8 mouse cellular contexts compared by ENCODE assay signal in the genomic region with DNA sequence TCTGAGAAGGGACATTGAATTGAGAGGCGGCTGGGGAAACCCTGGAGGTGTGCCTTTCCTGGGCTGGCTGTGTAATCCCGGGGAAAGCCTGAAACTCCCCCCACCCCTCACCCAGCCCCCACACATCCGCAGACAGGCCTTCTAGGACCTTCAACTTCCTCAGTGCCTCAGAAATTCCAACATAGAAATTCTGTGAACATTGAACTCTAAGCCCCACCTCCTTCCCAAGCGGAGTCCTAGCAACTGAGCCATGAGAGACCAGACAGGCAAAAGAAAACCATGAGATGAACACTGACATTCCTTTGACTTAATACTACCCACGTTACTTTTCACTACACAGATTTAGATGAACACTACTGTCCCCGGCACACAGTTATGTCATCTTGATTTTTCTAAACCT.
DNase-seq lines count a peak whose midpoint lies in the region; ATAC-seq lines count a peak whose summit lies in the region.

No protein-coding gene starts in this region.

- peak; percentile 36; the same call in 1 of the 2 replicates for ATAC-seq in hindbrain, embryonic 15.5 days (ENCODE audit: low FRiP score, low read depth)
- ATAC-seq in hindbrain, embryonic 13.5 days (ENCODE audit: low FRiP score): no peak
- ATAC-seq in embryonic facial prominence, embryonic 11.5 days (replicated peaks; ENCODE audit: insufficient number of reproducible peaks, low FRiP score, low TSS enrichment, low read depth): peak; percentile 78

- WGBS in hindbrain, embryonic 15.5 days: 30% methylated on average over 6 of the region's 6 CpGs
- 26% methylated on average over 6 of the region's 6 CpGs for WGBS in hindbrain, embryonic 13.5 days
- WGBS in embryonic facial prominence, embryonic 11.5 days: 21% methylated on average over 6 of the region's 6 CpGs

- no peak overlapping the region for H3K27ac ChIP-seq in hindbrain, embryonic 15.5 days (replicated peaks)
- H3K27ac ChIP-seq in hindbrain, embryonic 13.5 days: no peak overlapping the region
- H3K27ac ChIP-seq in embryonic facial prominence, embryonic 11.5 days (replicated peaks; ENCODE audit: low read depth, low read length): no peak overlapping the region

- no peaks in the 10 kb centered on the region for H3K27me3 ChIP-seq in hindbrain, embryonic 15.5 days
- no peaks in the 10 kb centered on the region for H3K27me3 ChIP-seq in hindbrain, embryonic 13.5 days
- H3K27me3 ChIP-seq in embryonic facial prominence, embryonic 11.5 days (ENCODE audit: control insufficient read depth, insufficient read depth, low read length): no peaks in the 10 kb centered on the region

- peaks cover 14% of the 10 kb centered on the region; the same call in 1 of the 2 replicates for H3K9me3 ChIP-seq in hindbrain, embryonic 15.5 days
- peaks cover 8% of the 10 kb centered on the region; the same call in 1 of the 2 replicates for H3K9me3 ChIP-seq in hindbrain, embryonic 13.5 days
- no peaks in the 10 kb centered on the region for H3K9me3 ChIP-seq in embryonic facial prominence, embryonic 11.5 days (replicated peaks; ENCODE audit: control insufficient read depth, low read length)

- 0 out of 2 replicates have a peak, but pooled peaks cover 4% of the 10 kb centered on the region for H3K4me1 ChIP-seq in hindbrain, embryonic 15.5 days (replicated peaks)
- H3K4me1 ChIP-seq in hindbrain, embryonic 13.5 days (replicated peaks): no peaks in the 10 kb centered on the region; the same call in 1 of the 2 replicates
- no peaks in the 10 kb centered on the region; the same call in 1 of the 2 replicates for H3K4me1 ChIP-seq in embryonic facial prominence, embryonic 11.5 days (ENCODE audit: control insufficient read depth, insufficient read depth, low read length)

- no peak overlapping the region for H3K9ac ChIP-seq in hindbrain, embryonic 15.5 days
- no peak overlapping the region for H3K9ac ChIP-seq in hindbrain, embryonic 13.5 days
- no peak overlapping the region for H3K9ac ChIP-seq in embryonic facial prominence, embryonic 11.5 days (replicated peaks; ENCODE audit: low read length)

- peak; percentile 57 for DNase-seq in embryonic facial prominence, embryonic 11.5 days (ENCODE audit: low spot score)
- peak; percentile 88 for DNase-seq in kidney, adult 9 months
- DNase-seq in mesoderm, embryonic 11.5 days (ENCODE audit: low read depth, low spot score): peak; percentile 48
- no peak for DNase-seq in thymus, postnatal 4 days
- no peak for DNase-seq in cerebellum, postnatal 14 days
- no peak for DNase-seq in natural killer cell, adult 2 months (ENCODE audit: low spot score in 2 of 2)

- H3K4me3 ChIP-seq in hindbrain, embryonic 15.5 days: no peak overlapping the region
- H3K4me3 ChIP-seq in hindbrain, embryonic 13.5 days: no peak overlapping the region
- H3K4me3 ChIP-seq in embryonic facial prominence, embryonic 11.5 days (ENCODE audit: low read depth, low read length): no peak overlapping the region

- H3K4me2 ChIP-seq in hindbrain, embryonic 15.5 days: no peak overlapping the region
- H3K4me2 ChIP-seq in hindbrain, embryonic 13.5 days: no peak overlapping the region
- no peak overlapping the region for H3K4me2 ChIP-seq in embryonic facial prominence, embryonic 11.5 days (ENCODE audit: low read depth, low read length)

- no peaks in the 10 kb centered on the region for H3K36me3 ChIP-seq in hindbrain, embryonic 15.5 days
- no peaks in the 10 kb centered on the region for H3K36me3 ChIP-seq in hindbrain, embryonic 13.5 days
- no peaks in the 10 kb centered on the region for H3K36me3 ChIP-seq in embryonic facial prominence, embryonic 11.5 days (replicated peaks; ENCODE audit: control insufficient read depth, insufficient read depth, low read depth, low read length)

Comparison
In these comparisons a context has a peak if more than half of its experiments do, and no peak if none do; other contexts are left out.
1. DNase-seq: peak in embryonic facial prominence, embryonic 11.5 days (single experiment), kidney, adult 9 months (single experiment) and mesoderm, embryonic 11.5 days (single experiment); none in thymus, postnatal 4 days (single experiment), cerebellum, postnatal 14 days (0 of 2) and natural killer cell, adult 2 months (0 of 2).